Mouse (Mus musculus) urinary bladder, adult 18-20 months (tissue): ENCODE data around the gene Lamtor4.

Experiments used
- DNase-seq, 2 experiments: peaks; one replicate each; pipeline ENCODE4 v3.0.0; 2022; ENCODE audit warnings: low spot score in 2 of 2, mixed read lengths in 2 of 2

The Lamtor4 gene

GRCm38 (mm10) chr5:138260834-138261233, 5.6 kb downstream of the Lamtor4 start:
- no peak for DNase-seq

- DNase-seq: no peak
These were observed 6.7 kb downstream of the Lamtor4 start for GRCm38 (mm10) chr5:138262001-138262400.

DNA sequence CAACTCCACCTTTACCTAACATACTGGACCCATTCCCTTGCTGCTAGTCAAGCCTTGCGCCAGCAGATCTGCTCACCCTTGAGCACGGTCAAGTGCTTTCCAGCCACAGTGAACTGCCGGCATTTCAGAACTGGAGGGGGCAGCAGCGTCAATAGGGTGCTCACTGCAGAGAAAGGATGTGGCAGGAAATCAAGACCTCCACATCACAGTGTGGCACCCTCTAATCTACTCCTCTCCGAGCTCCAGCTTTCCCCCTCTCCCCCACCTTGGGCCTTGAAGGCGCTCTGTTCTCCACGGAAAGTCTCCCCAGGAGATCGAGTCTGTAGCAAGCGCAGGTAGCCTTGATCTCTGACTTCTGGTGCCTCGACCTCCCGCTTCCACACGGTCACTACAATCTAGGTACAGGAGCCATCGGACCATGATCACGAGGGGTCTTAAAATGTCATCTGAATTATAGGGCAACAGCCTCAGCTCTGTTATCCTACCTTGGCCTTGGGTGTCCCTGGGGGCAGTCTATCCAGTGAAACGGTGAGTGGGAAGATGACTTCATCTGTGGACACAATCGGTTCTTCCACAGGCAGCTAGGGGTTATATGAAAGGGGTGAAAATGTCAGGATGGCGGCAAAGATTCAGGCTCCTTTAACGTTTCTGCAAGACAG, 7.4 kb downstream of the Lamtor4 start:
- DNase-seq: no peak

DNA sequence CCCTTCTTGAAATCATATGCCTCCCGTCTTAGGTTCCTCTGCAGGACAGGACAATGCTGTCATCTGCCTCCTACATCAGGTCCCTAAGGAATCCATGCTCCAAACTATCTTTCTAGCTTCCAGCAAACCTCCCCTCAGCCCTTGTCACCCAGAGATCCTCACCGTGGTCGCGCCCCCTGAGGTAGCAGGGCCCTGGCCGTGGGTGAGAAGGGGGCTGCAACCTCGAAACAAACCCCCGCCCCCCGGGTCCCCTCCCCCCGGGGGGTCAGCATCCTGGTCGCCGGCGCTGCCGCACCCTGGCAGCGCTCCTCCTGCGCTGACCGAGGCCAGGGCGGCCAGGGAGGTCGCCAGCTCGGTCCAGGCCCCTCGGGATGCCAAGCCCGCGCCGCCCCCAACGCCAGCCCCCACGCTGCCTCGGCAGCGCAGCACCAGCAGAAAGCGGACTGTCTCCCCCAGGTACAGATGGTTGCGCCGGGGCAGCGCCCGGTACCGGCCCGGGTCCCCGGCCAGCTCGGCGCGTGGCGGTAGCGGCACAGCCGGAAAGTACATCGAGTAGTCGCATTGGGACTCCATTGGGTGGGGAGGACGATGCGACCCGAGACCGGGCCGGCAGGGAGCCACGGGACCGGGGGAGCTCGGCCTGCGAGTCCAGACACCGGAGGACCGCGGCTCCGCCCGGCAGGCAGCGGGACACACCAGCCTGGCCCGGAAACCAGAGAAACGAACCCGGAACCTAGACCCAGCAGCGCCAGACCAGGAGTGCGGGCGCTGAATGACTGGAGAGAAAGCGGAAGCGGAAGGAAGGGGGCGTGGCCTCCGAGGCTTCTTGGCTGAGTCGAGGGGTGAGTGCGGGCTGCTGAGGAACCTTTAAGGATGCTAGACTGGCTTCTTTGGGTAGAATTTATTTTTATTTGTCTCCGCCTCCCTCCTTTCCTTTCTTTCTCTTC, 8.3 kb downstream of the Lamtor4 start, which contains the start of gene BC037034:
Gene BC037034 (minus strand): TSS at position 774 of the 947 bp plus-strand sequence.
- DNase-seq: peak; percentile 86 to 87

DNA sequence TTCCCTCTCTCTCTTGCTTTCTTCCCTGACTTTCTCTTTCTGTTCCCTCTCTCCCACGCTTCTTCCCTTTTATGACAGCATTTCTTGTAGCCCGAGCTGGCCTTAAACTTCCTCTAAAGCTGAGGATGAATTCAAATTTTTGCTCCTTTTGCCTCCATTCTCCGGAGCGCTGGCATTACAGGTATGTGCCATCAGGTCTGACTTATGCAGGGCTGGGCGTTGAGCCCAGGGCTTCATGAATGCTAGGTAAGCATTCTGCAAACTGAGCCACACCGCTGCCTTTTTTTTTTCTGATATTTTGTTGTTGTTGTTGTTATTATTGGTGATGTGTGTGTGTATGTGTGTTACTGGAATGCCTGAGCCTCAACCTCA, 8.9 kb downstream of the Lamtor4 start:
- no peak for DNase-seq

DNA sequence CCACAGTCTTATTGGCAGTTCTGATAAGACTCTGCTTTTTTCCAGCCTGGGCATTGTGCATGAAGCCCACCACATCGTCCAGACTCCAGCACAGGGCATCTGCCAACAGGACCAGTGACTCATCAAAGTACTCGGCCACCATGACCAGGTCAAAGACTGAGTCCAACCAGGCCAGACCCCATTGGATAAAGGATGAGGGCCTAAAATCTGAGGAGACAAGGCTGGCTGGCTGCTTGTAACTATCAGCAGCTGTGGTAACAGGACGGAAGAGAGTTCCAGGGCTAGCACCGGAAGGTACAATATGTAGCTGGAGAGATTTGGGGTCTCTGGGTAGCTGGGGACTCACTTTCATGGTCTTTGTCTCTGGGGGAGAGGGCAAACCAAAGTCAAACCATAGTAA, 10.4 kb downstream of the Lamtor4 start:
- DNase-seq: no peak

DNA sequence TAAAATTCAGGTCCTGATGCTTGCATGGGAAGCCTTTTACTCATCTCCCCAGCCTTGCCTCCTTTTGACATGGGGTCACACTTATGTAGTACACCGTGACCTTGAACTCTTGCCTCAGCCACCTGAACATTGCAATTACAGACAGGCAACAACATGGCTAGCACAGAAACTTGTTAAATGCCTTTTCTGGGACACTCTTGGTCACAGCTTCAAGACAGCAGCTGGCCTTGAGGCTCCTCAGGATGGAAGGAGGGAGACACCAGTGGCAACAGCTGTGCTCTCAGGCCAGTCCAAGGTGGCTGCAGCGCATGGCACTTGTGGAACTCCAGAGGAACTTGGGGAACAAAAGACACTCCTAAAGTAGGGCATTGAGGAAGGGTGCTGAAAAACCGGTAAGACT, 11.8 kb downstream of the Lamtor4 start:
- DNase-seq: no peak

- DNase-seq: no peak
These were observed 13.7 kb downstream of the Lamtor4 start for GRCm38 (mm10) chr5:138268980-138269379.

DNA sequence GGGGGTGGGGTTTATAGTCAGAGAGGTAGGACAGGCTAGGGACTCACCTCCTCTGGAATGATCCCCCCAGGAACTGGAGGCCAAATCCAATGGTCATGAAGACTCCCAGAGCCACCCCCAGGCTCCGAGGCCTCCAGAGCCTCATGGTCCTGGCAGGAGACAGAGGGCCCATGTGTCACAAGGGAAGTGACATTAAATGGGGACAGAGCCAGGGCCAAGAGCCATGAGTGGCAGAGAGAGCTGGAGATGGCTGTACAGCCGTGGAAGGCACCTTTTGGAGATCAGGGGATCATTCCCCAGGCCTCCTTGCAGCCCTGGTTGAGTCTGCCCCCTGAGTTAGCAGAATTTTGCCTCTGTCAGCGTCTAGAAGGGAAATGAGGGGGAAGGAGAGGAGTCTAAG, 15.9 kb downstream of the Lamtor4 start:
- no peak for DNase-seq

DNA sequence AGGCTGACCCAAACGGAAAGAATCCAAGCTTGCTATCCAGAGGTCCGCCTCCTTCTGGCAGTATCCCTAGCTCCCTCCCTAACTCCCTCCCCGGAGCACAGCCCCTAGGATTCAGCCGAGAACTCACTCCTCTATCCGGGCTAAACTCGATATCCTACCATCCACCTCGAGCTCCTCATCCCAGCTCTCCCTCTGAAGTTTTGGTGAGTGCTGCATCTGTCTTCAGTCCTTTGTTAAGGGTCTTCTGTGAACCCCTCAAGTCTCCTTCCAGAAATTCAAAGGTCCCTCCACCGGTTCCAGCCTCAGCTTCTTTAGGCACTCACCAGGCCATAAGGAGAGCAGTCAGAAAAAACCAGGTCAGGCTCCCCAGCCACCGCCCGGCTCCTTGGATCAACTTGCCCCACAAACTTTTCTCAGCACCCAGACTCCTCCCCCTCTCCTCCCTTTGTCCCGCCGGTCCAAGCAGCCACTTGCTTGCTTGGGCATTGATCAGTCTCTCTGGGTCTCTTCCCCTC, 17.2 kb downstream of the Lamtor4 start, which contains the start of gene Gal3st4:
Gene Gal3st4 (minus strand): TSS at position 432 of the 515 bp plus-strand sequence.
- peak in 1 of 2 experiments; percentile 38 for DNase-seq

- no peak for DNase-seq
These were observed 18.9 kb downstream of the Lamtor4 start for GRCm38 (mm10) chr5:138274186-138274585.

DNA sequence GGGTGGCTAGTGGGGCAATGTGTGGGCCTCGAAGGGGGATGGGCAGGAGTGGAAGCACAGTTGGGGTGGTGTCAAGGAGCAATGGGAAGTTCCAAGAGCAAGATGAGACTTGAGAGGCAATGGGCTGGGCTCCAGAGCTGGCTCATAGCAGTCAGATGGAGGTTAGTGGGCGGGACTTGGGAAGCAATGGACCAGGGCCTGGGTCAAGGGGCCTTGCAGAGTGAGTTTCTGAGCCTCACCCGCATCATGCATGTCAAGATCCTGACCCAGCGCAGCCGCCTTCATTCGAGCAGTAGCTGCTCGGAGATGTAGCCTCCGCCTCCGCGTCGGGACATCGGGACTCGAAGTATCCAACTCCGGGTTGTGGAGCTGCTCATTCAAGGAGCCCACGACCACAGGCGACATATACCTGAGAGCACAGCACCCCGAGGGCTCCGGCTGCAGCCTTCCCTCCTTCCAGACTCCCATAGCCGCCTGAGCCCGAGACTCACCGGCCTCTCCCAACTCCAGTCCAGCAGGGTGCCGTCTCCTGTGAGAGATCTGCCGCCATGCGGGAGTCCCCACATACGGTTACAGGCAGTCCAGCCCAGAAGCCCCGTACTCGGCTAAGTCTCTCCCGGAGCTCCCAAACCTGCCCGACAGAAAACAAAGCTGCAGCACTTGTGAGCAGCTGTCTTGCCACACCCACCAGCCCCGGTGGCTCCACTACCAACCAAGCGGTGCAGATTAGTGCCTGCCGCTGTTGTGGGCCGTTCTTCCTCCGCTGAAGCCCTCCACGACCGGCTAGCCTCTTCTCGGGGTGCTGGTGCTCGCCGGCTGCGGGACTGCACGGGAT, 20.2 kb downstream of the Lamtor4 start:
- DNase-seq: peak in 1 of 2 experiments; percentile 38

- DNase-seq: no peak
These were observed 22.7 kb downstream of the Lamtor4 start for GRCm38 (mm10) chr5:138277994-138278393.

DNA sequence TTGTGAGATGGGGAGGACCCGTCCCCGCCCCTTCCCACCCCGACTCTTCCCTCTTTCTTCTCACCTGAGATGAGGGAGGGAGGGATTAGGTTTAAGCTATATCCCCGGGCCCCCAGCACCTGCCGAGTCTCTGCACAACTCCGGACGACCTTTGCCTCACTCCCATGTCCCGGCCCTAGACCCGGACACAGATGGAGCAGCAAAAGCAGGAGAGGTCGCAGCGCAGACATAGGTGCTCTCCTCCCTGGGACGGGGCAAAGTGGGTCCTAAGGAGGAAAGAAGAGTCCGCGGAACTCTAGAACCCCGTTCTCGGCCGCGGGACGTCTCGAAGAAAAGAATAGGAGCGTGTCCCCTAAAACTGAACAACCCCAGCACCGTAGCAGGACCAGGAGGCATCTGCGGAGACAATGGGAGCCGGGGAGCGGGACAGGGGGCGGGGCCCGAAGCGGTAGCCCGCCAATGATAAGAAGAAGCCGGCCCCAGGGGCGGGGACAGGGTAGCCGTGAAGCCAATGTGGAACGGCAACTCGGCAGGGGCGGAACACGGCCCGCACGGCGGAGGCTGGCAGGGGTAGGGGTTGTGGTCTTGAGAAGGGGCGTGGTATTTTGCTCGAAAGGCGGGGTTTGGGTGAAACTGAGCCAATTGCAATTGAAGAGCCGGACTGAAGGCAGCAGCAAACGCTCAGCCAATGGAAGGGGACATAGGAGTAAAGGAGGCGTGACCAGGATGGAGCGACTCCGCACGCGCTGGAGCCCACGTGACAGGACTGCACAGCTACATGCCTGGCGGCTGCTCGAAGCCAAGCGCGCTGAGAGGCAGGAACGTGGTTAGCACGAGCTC, 24.5 kb downstream of the Lamtor4 start, which contains the start of the genes Gm43720, Gpc2 and Stag3:
Gene Gm43720 (minus strand): TSS at position 374 of the 840 bp plus-strand sequence.
Gene Gpc2 (minus strand): TSS at position 421 of the 840 bp plus-strand sequence.
Gene Stag3 (plus strand): TSS at position 656 of the 840 bp plus-strand sequence.
- DNase-seq: peak; percentile 79 to 84

DNA sequence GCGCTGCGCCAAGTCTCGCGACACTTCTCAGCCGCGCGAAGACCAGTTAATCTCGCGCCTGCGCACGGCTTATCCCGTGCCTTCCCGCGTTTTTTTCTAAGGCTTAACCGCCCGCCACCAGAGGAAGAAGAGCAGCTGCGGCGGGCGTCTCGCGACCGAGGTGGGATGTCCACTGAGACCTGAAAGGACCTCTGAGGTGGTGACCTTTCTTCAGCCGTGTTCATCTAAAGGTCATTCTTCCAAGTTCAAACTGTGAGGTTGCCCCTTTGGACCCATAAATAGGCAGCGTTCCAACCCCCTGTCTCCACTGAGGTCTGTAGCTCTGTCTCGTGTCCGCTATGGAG, 25.1 kb downstream of the Lamtor4 start:
- DNase-seq: no peak

DNA sequence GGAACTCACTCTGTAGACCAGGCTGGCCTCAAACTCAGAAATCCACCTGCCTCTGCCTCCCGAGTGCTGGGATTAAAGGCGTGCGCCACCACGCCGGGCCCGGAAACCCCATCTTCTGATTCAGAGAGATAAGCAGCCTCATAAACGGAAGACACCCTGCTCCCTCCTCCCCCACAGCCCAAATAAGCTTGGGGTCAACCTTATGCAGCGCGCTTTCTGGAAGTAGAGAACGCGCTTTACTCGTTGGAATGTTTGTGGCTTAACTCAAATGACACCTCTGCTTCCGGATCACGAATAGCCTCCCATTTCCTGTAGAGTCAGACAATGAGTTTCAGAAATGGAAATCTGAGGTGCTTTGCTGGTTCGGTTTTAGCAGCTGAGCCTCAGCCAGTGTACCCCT, 25.5 kb downstream of the Lamtor4 start:
- no peak for DNase-seq

DNA sequence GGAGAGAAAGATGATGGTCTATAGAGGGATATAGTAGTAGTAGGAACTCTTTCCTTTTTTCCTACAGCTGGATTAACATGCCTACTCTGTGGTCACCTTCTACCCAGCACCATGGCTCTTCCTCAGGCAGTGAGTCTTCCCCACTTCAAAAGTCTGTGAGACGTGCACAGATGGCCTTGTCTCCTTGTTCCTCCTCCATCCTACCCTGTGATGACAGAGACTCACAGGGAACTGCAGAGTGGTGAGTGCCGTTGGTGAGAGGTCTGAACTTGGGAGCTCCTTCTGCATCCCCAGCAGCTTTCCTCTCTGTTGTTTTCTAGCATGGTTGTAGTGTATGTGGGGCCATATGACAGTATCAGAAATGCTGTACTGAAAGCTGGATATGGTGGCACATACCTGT, 26.5 kb downstream of the Lamtor4 start:
- DNase-seq: no peak

DNA sequence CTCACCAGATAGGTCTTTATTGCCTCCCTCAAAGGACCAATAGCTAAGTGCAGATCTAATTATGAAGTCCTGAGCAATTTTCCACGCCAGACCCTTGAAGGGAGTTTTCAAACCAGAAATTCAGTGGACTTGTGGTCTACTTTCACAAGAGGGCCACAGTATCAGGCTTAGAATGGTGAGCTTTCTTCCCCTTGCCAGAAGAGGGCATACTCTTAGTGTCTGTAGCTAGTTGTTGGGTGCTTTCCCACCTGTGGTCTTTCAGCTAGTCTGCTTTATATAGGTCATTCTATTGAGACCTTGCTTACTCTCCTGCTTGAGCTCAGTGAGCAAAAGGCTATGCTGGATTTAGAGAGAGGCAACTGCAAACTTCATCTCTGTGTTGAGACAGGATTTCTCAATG, 28.3 kb downstream of the Lamtor4 start:
- DNase-seq: no peak

DNA sequence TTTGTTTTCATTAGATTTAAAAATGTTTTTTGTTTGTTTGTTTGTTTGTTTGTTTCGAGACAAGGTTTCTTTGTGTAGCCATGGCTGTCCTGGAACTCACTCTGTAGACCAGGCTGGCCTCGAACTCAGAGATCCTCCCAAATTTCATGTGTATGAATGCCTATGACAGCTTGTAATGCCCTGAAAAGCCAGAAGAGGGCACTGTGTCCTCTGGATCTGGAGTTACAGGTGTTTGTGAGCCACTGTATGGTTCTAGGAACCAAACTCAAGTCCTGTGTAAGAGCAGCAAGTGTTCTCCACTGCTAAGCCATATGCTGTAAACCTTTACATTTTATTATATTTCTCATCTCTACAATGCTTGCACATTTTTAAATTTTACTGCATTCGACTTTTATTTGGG, 32.6 kb downstream of the Lamtor4 start:
- DNase-seq: no peak

DNA sequence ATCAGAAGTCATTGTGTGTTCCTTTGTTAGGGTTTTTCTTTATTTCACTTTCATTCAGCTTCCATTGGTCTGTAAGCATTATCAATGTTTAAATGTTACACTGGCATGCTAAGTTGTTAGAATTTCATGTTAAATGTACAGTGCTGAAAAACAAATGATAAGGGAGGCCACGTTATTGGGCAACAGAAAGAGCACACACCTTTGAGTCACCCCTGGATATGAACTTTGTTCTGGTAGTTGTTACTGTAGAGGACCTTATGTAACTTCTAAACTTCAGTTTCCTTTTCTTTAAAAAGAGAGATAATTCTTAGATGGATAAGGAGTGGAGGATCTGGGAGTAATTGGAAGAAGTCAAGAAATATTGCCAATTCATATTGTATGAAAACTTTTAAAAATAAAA, 36.4 kb downstream of the Lamtor4 start:
- DNase-seq: no peak

GRCm38 (mm10) chr5:138294158-138294557, 38.9 kb downstream of the Lamtor4 start:
- DNase-seq: no peak
